Mouse (Mus musculus) liver, postnatal 0 days (tissue): ENCODE results near the gene Tesc.

Experiments used
- CTCF ChIP-seq: sonication (generic); IDR thresholded peaks from 2 replicates; pipeline ENCODE4 v1.5.1; 2016; ENCODE audit warnings: antibody characterized with exemption, low read depth
- EP300 ChIP-seq: IDR thresholded peaks from 2 replicates; pipeline ENCODE4 v1.6.1; 2016; ENCODE audit warnings: antibody characterized with exemption, low read depth, mild to moderate bottlenecking

GRCm38 (mm10) chr5:118011796-118012195 lies 15.7 kb upstream of the Tesc start:
- TF ChIP-seq CTCF (no peak), EP300 (no peak)
